Mouse (Mus musculus) kidney, embryonic 15.5 days (tissue): ENCODE data around the gene Pcdh7. TPM values are rescaled to one million over a fixed set of nuclear protein-coding genes. Genes with fewer than 3 reads are reported as not detected.

Source experiments
- ATAC-seq: fragments of 200-750 bp; cut with Nextera tagmentation; replicated peaks from 2 replicates; pipeline ENCODE4 v1.8.0; 2017; ENCODE audit warnings: moderate TSS enrichment; ENCODE audit not compliant: low FRiP score
- H3K27ac ChIP-seq: fragments of 300-500 bp; sonication (generic); 2 replicates; pipeline ENCODE4 v1.5.1; 2015; ENCODE audit warnings: mild to moderate bottlenecking, inconsistent platforms
- H3K27me3 ChIP-seq: fragments of 300-500 bp; sonication (generic); 2 replicates; pipeline ENCODE4 v1.6.1; 2015; ENCODE audit warnings: inconsistent platforms
- H3K36me3 ChIP-seq: fragments of 300-500 bp; sonication (generic); 2 replicates; pipeline ENCODE4 v1.6.1; 2015; ENCODE audit warnings: inconsistent platforms
- H3K4me1 ChIP-seq: fragments of 300-500 bp; sonication (generic); 2 replicates; pipeline ENCODE4 v1.6.1; 2015; ENCODE audit warnings: inconsistent platforms
- H3K4me2 ChIP-seq: fragments of 300-500 bp; sonication (generic); 2 replicates; pipeline ENCODE4 v1.6.1; 2015; ENCODE audit warnings: moderate library complexity, mild to moderate bottlenecking, inconsistent platforms
- H3K4me3 ChIP-seq: fragments of 300-500 bp; sonication (generic); replicated peaks from 2 replicates; pipeline ENCODE4 v1.5.1; 2015; ENCODE audit warnings: mild to moderate bottlenecking, inconsistent platforms
- H3K9ac ChIP-seq: fragments of 300-500 bp; sonication (generic); 2 replicates; pipeline ENCODE4 v1.6.1; 2015; ENCODE audit warnings: mild to moderate bottlenecking, inconsistent platforms
- H3K9me3 ChIP-seq: fragments of 300-500 bp; sonication (generic); replicated peaks from 2 replicates; pipeline ENCODE4 v1.6.1; 2016; ENCODE audit warnings: inconsistent platforms
- WGBS: fragments of 180-500 bp; shearing (Covaris S2); methylation state at CpG from one replicate; pipeline ENCODE4 v1.1.7; 2015; ENCODE audit warnings: mixed read lengths; 5-methylcytosine and 5-hydroxymethylcytosine counted together
- polyA plus RNA-seq: library from polyadenylated mRNA; unstranded; fragments of >200 nt; fragmentation: Nextera tagmentation; extraction: Ambion mirVana; gene quantifications from 2 replicates; pipeline ENCODE4 v1.2.1, GENCODE M21; 2015

Gene Pcdh7
- polyA plus RNA-seq, 1 experiment from 2014 or later: 6.3 TPM

GRCm38 (mm10) chr5:57945419-57945818, 227.7 kb downstream of the Pcdh7 start:
- Histone ChIP-seq H3K4me2 (no peak overlapping the region), H3K9me3 (no peaks in the 10 kb centered on the region), H3K4me1 (no peaks in the 10 kb centered on the region), H3K36me3 (no peaks in the 10 kb centered on the region), H3K27me3 (no peaks in the 10 kb centered on the region), H3K9ac (no peak overlapping the region), H3K27ac (no peak overlapping the region), H3K4me3 (no peak overlapping the region)
- ATAC-seq: no peak
- 38% methylated on average over 3 of the region's 3 CpGs for WGBS

GRCm38 (mm10) chr5:57959317-57959716, 241.6 kb downstream of the Pcdh7 start:
- Histone ChIP-seq H3K4me3 (no peak overlapping the region), H3K4me1 (no peaks in the 10 kb centered on the region), H3K36me3 (no peaks in the 10 kb centered on the region), H3K9me3 (no peaks in the 10 kb centered on the region), H3K9ac (no peak overlapping the region), H3K27ac (no peak overlapping the region), H3K4me2 (no peak overlapping the region), H3K27me3 (no peaks in the 10 kb centered on the region)
- 61% methylated on average over 1 of the region's 1 CpGs for WGBS
- ATAC-seq: no peak

DNA sequence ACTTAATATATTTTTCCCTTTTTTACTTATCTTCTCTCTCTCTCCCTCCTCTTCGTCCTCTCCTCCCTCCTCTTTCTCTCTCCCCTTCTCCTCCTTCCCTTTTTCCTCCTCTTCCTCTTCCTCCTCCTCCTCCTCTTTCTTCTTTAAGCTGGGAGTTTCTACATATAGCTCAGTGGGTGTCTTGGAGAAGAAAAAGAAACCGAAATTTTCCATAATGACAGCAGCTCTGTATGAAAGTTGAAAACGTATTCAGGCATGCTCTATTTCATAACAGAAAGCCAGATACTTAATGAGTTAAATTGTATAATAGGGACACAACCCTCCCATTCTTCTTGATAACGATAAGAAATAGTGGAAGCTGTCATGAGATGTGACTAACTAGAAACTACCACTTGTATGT, 246.0 kb downstream of the Pcdh7 start:
- Histone ChIP-seq H3K4me3 (no peak overlapping the region), H3K4me1 (no peaks in the 10 kb centered on the region), H3K27me3 (no peaks in the 10 kb centered on the region), H3K27ac (no peak overlapping the region), H3K36me3 (no peaks in the 10 kb centered on the region), H3K9me3 (no peaks in the 10 kb centered on the region), H3K9ac (no peak overlapping the region), H3K4me2 (no peak overlapping the region)
- no peak for ATAC-seq
- WGBS: 79% methylated on average over 4 of the region's 4 CpGs

DNA sequence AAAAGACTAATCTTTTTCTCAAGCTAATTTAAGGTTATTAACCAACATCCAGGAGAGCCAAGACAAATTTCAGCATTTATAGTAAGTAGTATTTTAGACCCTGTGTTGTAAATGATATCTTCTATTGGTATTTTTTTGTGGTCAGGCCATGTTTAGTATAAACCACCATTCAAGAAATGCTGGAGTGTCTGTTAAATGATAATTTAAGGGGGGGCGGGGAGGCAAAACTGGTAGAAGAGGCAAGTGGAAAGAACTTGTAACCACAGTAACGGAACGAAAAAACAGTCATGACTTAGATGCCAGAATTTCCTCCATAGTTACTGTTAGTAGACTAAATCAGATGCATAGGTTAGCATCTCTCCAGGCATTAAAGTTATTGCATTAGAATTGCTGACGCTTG, 246.4 kb downstream of the Pcdh7 start:
- H3K36me3 ChIP-seq: no peaks in the 10 kb centered on the region
- H3K27ac ChIP-seq: no peak overlapping the region
- ATAC-seq: no peak
- WGBS: 88% methylated on average over 4 of the region's 4 CpGs
- no peak overlapping the region for H3K4me3 ChIP-seq
- H3K4me2 ChIP-seq: no peak overlapping the region
- H3K27me3 ChIP-seq: no peaks in the 10 kb centered on the region
- H3K9me3 ChIP-seq: no peaks in the 10 kb centered on the region
- H3K4me1 ChIP-seq: no peaks in the 10 kb centered on the region
- no peak overlapping the region for H3K9ac ChIP-seq

DNA sequence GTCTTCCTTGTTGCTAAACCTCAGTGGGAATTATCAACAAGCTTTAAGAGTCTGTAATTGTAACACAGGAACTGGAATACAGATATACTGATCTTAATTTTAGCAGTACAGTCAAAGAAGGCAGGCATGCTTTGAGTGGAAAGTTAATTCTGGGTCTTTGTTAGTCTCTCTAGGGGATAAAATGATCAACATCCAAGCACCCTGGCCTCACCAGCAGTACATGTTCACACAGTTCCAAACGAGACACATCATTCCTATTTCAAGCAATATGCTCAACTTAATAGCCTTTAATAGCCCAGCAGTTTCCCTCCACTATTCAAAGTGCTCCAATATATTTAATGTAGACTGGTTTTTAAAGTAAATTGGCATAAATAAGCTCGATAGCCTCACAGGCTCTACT, 275.8 kb downstream of the Pcdh7 start:
- Histone ChIP-seq H3K27me3 (no peaks in the 10 kb centered on the region), H3K36me3 (no peaks in the 10 kb centered on the region), H3K9ac (no peak overlapping the region), H3K4me1 (no peaks in the 10 kb centered on the region), H3K4me3 (no peak overlapping the region), H3K27ac (no peak overlapping the region), H3K4me2 (no peak overlapping the region), H3K9me3 (no peaks in the 10 kb centered on the region)
- 81% methylated on average over 2 of the region's 2 CpGs for WGBS
- no peak for ATAC-seq

DNA sequence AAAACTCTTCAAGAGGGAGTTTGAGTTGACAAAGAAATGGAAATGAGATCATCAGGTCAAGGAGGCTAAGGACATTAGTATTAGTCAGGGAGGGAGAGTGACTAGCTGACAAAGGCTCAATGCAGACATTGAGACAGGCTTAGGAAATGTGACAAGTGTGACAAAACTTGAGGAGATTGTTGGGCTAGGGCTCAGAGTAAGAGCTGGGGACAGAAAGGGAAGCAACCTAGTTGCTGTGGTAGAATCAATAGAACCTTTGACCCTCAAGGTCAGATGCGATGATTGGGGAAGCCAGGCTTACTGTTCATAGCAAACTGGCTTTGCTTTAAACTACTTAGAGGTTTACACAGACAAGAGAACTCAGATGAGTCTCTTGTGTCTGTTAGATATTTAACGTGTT, 303.6 kb downstream of the Pcdh7 start:
- 77% methylated on average over 2 of the region's 2 CpGs for WGBS

GRCm38 (mm10) chr5:58025123-58025522, 307.4 kb downstream of the Pcdh7 start:
- H3K27ac ChIP-seq: no peak overlapping the region
- no peaks in the 10 kb centered on the region for H3K9me3 ChIP-seq
- no peak for ATAC-seq
- no peak overlapping the region for H3K4me2 ChIP-seq
- WGBS: 78% methylated on average over 7 of the region's 7 CpGs
- no peaks in the 10 kb centered on the region for H3K27me3 ChIP-seq
- no peak overlapping the region for H3K4me3 ChIP-seq
- H3K4me1 ChIP-seq: no peaks in the 10 kb centered on the region
- no peaks in the 10 kb centered on the region for H3K36me3 ChIP-seq
- H3K9ac ChIP-seq: no peak overlapping the region

More for the DNA sequence above, 303.6 kb downstream of the Pcdh7 start:
- Histone ChIP-seq H3K27ac (no peak overlapping the region), H3K27me3 (no peaks in the 10 kb centered on the region), H3K9me3 (no peaks in the 10 kb centered on the region), H3K9ac (no peak overlapping the region), H3K4me2 (no peak overlapping the region), H3K36me3 (no peaks in the 10 kb centered on the region), H3K4me1 (no peaks in the 10 kb centered on the region), H3K4me3 (no peak overlapping the region)
- no peak for ATAC-seq

- Histone ChIP-seq H3K9ac (no peak overlapping the region), H3K27ac (no peak overlapping the region), H3K4me3 (no peak overlapping the region), H3K36me3 (no peaks in the 10 kb centered on the region), H3K4me1 (no peaks in the 10 kb centered on the region), H3K27me3 (no peaks in the 10 kb centered on the region), H3K9me3 (no peaks in the 10 kb centered on the region), H3K4me2 (no peak overlapping the region)
- no peak for ATAC-seq
- WGBS: 18% methylated on average over 8 of the region's 8 CpGs
Observed at GRCm38 (mm10) chr5:58025759-58026158, 308.0 kb downstream of the Pcdh7 start.

- no peak overlapping the region for H3K4me3 ChIP-seq
- H3K4me1 ChIP-seq: no peaks in the 10 kb centered on the region
- no peaks in the 10 kb centered on the region for H3K27me3 ChIP-seq
- no peaks in the 10 kb centered on the region for H3K9me3 ChIP-seq
- no peak for ATAC-seq
- no peaks in the 10 kb centered on the region for H3K36me3 ChIP-seq
- 67% methylated on average over 3 of the region's 3 CpGs for WGBS
- no peak overlapping the region for H3K27ac ChIP-seq
- no peak overlapping the region for H3K9ac ChIP-seq
- no peak overlapping the region for H3K4me2 ChIP-seq
Observed at GRCm38 (mm10) chr5:58039875-58040274, 322.1 kb downstream of the Pcdh7 start.

DNA sequence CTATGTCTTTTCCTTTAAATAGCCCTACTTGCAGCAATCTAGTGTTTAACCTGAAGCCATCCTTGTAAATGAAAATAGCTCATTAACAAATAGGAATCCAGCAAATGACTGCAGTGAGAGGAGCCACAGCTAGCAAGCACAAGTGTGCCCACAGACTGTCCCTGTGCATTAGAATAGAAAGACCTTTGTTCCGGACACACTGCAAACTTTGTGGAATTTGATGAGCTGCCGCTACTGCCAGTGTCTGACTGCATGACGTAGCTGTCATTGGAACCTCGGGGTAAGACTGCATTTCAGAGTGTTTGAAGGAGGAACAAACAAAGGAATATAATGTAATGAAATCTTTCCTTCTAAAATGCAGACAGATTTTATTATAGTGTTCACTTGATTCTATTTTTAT, 326.4 kb downstream of the Pcdh7 start:
- no peak for ATAC-seq
- H3K36me3 ChIP-seq: no peaks in the 10 kb centered on the region
- H3K4me3 ChIP-seq: no peak overlapping the region
- no peak overlapping the region for H3K27ac ChIP-seq
- no peak overlapping the region for H3K4me2 ChIP-seq
- H3K9ac ChIP-seq: no peak overlapping the region
- H3K9me3 ChIP-seq: no peaks in the 10 kb centered on the region
- 68% methylated on average over 4 of the region's 4 CpGs for WGBS
- no peaks in the 10 kb centered on the region for H3K4me1 ChIP-seq
- H3K27me3 ChIP-seq: no peaks in the 10 kb centered on the region

DNA sequence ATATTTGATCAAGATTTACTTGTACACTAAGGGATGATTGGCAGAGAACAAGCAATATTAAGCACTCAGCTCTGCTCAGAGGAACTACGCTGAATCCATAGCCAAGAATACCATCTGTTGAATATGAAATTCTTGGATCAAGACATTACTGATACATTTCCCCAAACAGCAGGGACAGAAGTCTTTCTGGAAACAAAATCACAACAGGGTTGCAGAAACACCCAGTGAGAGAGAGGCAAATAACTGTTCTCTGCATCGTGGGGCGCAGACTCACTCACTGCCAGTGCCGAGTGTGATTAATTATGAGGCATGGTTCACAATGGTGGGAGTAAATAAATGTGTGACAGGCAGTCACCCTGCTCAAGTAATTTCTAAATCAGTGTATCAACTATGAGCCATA, 363.3 kb downstream of the Pcdh7 start:
- Histone ChIP-seq H3K36me3 (no peaks in the 10 kb centered on the region), H3K4me3 (no peak overlapping the region), H3K4me2 (no peak overlapping the region), H3K27ac (no peak overlapping the region), H3K27me3 (no peaks in the 10 kb centered on the region), H3K9ac (no peak overlapping the region), H3K9me3 (no peaks in the 10 kb centered on the region), H3K4me1 (no peaks in the 10 kb centered on the region)
- WGBS: 75% methylated on average over 4 of the region's 4 CpGs
- no peak for ATAC-seq

- WGBS: 79% methylated on average over 2 of the region's 2 CpGs
- Histone ChIP-seq H3K27me3 (no peaks in the 10 kb centered on the region), H3K27ac (no peak overlapping the region), H3K4me3 (no peak overlapping the region), H3K4me2 (no peak overlapping the region), H3K9ac (no peak overlapping the region), H3K4me1 (no peaks in the 10 kb centered on the region), H3K9me3 (no peaks in the 10 kb centered on the region), H3K36me3 (no peaks in the 10 kb centered on the region)
- ATAC-seq: no peak
Observed at GRCm38 (mm10) chr5:58082230-58082629, 364.5 kb downstream of the Pcdh7 start.

DNA sequence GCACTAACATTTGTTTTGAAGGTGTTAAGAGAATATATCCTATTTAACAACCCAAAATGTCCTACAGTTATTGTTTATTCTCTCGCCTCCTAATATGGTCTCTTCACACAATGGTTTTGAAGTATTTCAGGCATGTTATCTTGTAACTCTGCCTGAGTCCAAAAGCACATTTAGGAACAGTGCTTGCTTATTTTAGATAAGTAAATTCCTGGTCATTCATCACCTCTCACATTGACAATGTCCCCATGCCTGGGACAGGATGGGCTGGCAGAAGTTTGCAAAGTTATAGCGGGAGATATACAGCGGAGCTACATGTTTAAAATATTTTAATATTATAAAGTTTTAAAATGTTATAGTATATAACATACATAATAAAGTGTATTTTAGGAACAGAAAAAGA, 365.3 kb downstream of the Pcdh7 start:
- no peaks in the 10 kb centered on the region for H3K36me3 ChIP-seq
- no peak overlapping the region for H3K27ac ChIP-seq
- H3K27me3 ChIP-seq: no peaks in the 10 kb centered on the region
- no peaks in the 10 kb centered on the region for H3K9me3 ChIP-seq
- WGBS: 85% methylated on average over 3 of the region's 3 CpGs
- no peak overlapping the region for H3K4me2 ChIP-seq
- no peak overlapping the region for H3K9ac ChIP-seq
- no peaks in the 10 kb centered on the region for H3K4me1 ChIP-seq
- ATAC-seq: no peak
- H3K4me3 ChIP-seq: no peak overlapping the region
